Mouse (Mus musculus): ENCODE results near the gene Ube2g1.

DNA sequence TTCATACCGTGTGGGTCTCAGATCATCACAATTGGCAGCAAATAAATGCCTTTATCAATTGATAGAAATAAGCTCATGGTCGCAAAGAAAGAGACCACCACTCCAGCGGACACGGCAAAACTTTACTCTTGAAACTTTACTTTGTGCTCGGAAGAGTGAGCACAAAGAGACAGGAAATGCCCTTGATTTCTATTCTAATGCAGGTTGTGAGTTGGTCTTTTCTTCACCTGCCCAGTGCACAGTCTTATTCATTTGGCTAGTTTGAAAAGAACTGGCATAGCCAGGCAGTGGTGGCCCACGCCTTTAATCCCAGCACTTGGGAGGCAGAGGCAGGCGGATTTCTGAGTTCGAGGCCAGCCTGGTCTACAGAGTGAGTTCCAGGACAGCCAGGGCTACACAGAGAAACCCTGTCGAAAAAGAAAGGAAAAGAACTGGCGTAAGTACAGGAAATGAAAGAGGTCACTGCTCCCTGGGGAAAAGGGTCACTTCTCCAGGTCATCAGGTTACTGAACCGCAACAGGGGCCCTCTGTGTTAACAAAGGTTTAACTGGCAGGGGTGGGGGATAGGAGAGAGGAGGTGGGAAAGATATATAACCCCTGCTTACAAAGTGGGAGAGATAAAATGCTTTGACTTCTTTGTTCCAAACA, 37.3 kb upstream of the Ube2g1 start:
- TF ChIP-seq CTCF (IDR thresholded peaks at IDR 0.05; ENCODE audit: low read depth) (no peak), EP300 (IDR thresholded peaks at IDR 0.05; ENCODE audit: low read depth) (no peak)

All from liver, embryonic 14.5 days (tissue).